ENCODE assay signal across 23 mouse cellular contexts in the genomic region with DNA sequence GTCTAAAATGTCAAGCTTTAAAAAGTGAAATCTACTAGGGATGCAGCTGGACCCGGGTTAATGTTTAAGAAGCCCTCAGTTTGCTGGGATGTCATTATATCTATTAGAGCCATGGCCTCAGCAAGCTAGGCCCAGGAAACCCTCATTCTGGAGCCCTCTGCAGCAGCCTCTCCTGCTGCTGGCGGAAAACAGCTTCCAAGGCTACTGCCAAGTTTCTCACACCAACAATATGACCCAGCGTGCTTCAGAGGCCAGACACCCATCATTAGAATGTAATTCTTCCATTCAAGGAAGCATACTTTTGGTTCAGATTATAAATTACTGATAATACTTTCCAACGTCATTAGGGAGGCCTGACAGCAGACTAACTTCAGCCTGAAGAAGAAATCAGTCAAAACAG. TPM values are rescaled to one million over a fixed set of nuclear protein-coding genes. Genes with fewer than 3 reads are reported as not detected.
DNase-seq lines count a peak whose midpoint lies in the region; ATAC-seq and TF ChIP-seq lines count a peak whose summit lies in the region.
"Had no signal": no experiment of that assay in that cellular context is flagged by ENCODE, and none has a peak within 500 bp of the region (broad histone marks: within the 10 kb centered on the region; RNA-seq: fewer than 3 reads in every experiment).

No protein-coding gene starts in this region.

- H3K27me3 ChIP-seq in kidney, postnatal 0 days (ENCODE audit: insufficient read depth, low read length), result no peaks in the 10 kb centered on the region
- no peaks in the 10 kb centered on the region for H3K27me3 ChIP-seq in lung, embryonic 15.5 days
- H3K27me3 ChIP-seq: kidney, embryonic 15.5 days; midbrain, embryonic 15.5 days; neural tube, embryonic 12.5 days had no signal

- H3K9me3 ChIP-seq in kidney, postnatal 0 days (replicated peaks; ENCODE audit: low read length), result no peaks in the 10 kb centered on the region
- H3K9me3 ChIP-seq in lung, embryonic 15.5 days, result no peaks in the 10 kb centered on the region
- H3K9me3 ChIP-seq: midbrain, embryonic 15.5 days; neural tube, embryonic 12.5 days had no signal

- peak; percentile 51 for DNase-seq in adrenal gland, adult 2 months
- no peak for DNase-seq in adrenal gland, postnatal 14 days
- peak; percentile 45 for DNase-seq in kidney, postnatal 0 days (ENCODE audit: low spot score)
- no peak for DNase-seq in kidney, postnatal 36 days
- no peak for DNase-seq in lung, postnatal 14 days
- DNase-seq in lung, postnatal 25 days (ENCODE audit: low spot score), result peak; percentile 9
- no peak for DNase-seq in testis, postnatal 10 days (ENCODE audit: low spot score)
- DNase-seq: cerebellum, adult 11 months; cerebellum, adult 9-11 months; gastrocnemius, postnatal 25 days; heart, adult 2 months; heart, postnatal 36 days; right cerebral cortex, postnatal 14 days had no signal

- no peak overlapping the region; the same call in 1 of the 2 replicates for H3K27ac ChIP-seq in kidney, postnatal 0 days
- no peak overlapping the region for H3K27ac ChIP-seq in lung, embryonic 15.5 days
- H3K27ac ChIP-seq: forebrain, embryonic 10.5 days; heart, adult 2 months; hindbrain, embryonic 14.5 days; kidney, embryonic 15.5 days; layer of hippocampus, adult 2 months; macrophage; midbrain, embryonic 15.5 days; neural tube, embryonic 12.5 days had no signal

- ATAC-seq in kidney, postnatal 0 days (replicated peaks; ENCODE audit: low FRiP score, low read depth), result no peak
- ATAC-seq in lung, embryonic 15.5 days (ENCODE audit: borderline replicate concordance, extremely low read depth, low FRiP score, low TSS enrichment), result peak; percentile 19; the same call in 1 of the 2 replicates
- ATAC-seq: forebrain, embryonic 16.5 days; inflammation-experienced regulatory T-cells, adult 6 months; midbrain, embryonic 15.5 days had no signal

- H3K9ac ChIP-seq in kidney, postnatal 0 days (ENCODE audit: low read depth, low read length), result no peak overlapping the region
- H3K9ac ChIP-seq in lung, embryonic 15.5 days, result no peak overlapping the region
- H3K9ac ChIP-seq: hindbrain, embryonic 14.5 days; kidney, embryonic 15.5 days; midbrain, embryonic 15.5 days; neural tube, embryonic 12.5 days had no signal

- H3K36me3 ChIP-seq in kidney, postnatal 0 days (ENCODE audit: insufficient read depth, low read length), result peaks cover 8% of the 10 kb centered on the region; the same call in 1 of the 2 replicates
- peaks cover 4% of the 10 kb centered on the region; the same call in 1 of the 2 replicates for H3K36me3 ChIP-seq in lung, embryonic 15.5 days
- H3K36me3 ChIP-seq: midbrain, embryonic 15.5 days had no signal

- WGBS in kidney, postnatal 0 days, result 64% methylated on average over 4 of the region's 4 CpGs
- 62% methylated on average over 4 of the region's 4 CpGs for WGBS in lung, embryonic 15.5 days

- no peak overlapping the region for H3K4me3 ChIP-seq in kidney, postnatal 0 days (replicated peaks; ENCODE audit: low read depth, low read length)
- H3K4me3 ChIP-seq in lung, embryonic 15.5 days, result no peak overlapping the region
- H3K4me3 ChIP-seq: forebrain, embryonic 10.5 days; heart, adult 2 months; kidney, embryonic 15.5 days; layer of hippocampus, adult 2 months; midbrain, embryonic 15.5 days; neural tube, embryonic 12.5 days had no signal

- H3K4me1 ChIP-seq in kidney, postnatal 0 days (replicated peaks; ENCODE audit: insufficient read depth, low read length), result no peaks in the 10 kb centered on the region
- no peaks in the 10 kb centered on the region for H3K4me1 ChIP-seq in lung, embryonic 15.5 days
- H3K4me1 ChIP-seq: midbrain, embryonic 15.5 days; neural tube, embryonic 12.5 days had no signal

- no peak overlapping the region for H3K4me2 ChIP-seq in kidney, postnatal 0 days (ENCODE audit: low read length)
- no peak overlapping the region for H3K4me2 ChIP-seq in lung, embryonic 15.5 days
- H3K4me2 ChIP-seq: hindbrain, embryonic 14.5 days; kidney, embryonic 15.5 days; midbrain, embryonic 15.5 days; neural tube, embryonic 12.5 days had no signal

- TF ChIP-seq CTCF in kidney, postnatal 0 days (IDR thresholded peaks at IDR 0.05; ENCODE audit: low read depth), result no peak

RNA-seq across cellular contexts. Expression of a gene that starts 18.0 kb away (rescaled TPM):
- total RNA-seq in adrenal gland, adult 2 months (2021), result 10 to 100 TPM; 18.3 to 25.2 TPM
- 5.3 and 5.9 TPM in 2 replicates for polyA plus RNA-seq in adrenal gland, adult 2 months (2012; rRNA removed)
- 13.8 and 17.9 TPM in 2 replicates for total RNA-seq in adrenal gland, postnatal 14 days (2021)
- 21.8 and 23.5 TPM in 2 replicates for polyA plus RNA-seq in kidney, postnatal 0 days (2015; fragmentation: Nextera tagmentation; extraction: Ambion mirVana)
- 16.9 and 21.6 TPM in 2 replicates for polyA plus RNA-seq in lung, embryonic 15.5 days (2015; fragmentation: Nextera tagmentation; extraction: Ambion mirVana)

RNA-seq across cellular contexts. Expression of a gene that starts 42.0 kb away (rescaled TPM):
- 10 to 100 TPM; 32.0 to 39.7 TPM for total RNA-seq in adrenal gland, adult 2 months (2021)
- 1.5 and 1.7 TPM in 2 replicates for polyA plus RNA-seq in adrenal gland, adult 2 months (2012; rRNA removed)
- 31.8 and 41.2 TPM in 2 replicates for total RNA-seq in adrenal gland, postnatal 14 days (2021)
- 41.0 and 46.7 TPM in 2 replicates for polyA plus RNA-seq in kidney, postnatal 0 days (2015; fragmentation: Nextera tagmentation; extraction: Ambion mirVana)
- 40.1 and 42.6 TPM in 2 replicates for polyA plus RNA-seq in lung, embryonic 15.5 days (2015; fragmentation: Nextera tagmentation; extraction: Ambion mirVana)

Comparison
In these comparisons a context has a peak if more than half of its experiments do, and no peak if none do; other contexts are left out.
1. DNase-seq: peak in adrenal gland, adult 2 months (single experiment), kidney, postnatal 0 days (single experiment) and lung, postnatal 25 days (single experiment); none in adrenal gland, postnatal 14 days (single experiment), kidney, postnatal 36 days (0 of 2), lung, postnatal 14 days (single experiment) and testis, postnatal 10 days (single experiment).
2. RNA of a gene that starts 42.0 kb away (polyA plus RNA-seq): 41.0 to 46.7 TPM in kidney, postnatal 0 days and 40.1 to 42.6 TPM in lung, embryonic 15.5 days; 1.5 to 1.7 TPM in adrenal gland, adult 2 months; every median in the first group is over 10 times any median in the second.